Mouse (Mus musculus) limb, embryonic 15.5 days (tissue): ENCODE measurements around the gene Pwp2. TPM values are rescaled to one million over a fixed set of nuclear protein-coding genes. Genes with fewer than 3 reads are reported as not detected.

Source experiments
- ATAC-seq: fragments of 200-750 bp; cut with Nextera tagmentation; 2 replicates; pipeline ENCODE4 v1.8.0; 2017; ENCODE audit warnings: low read depth, moderate TSS enrichment; ENCODE audit not compliant: insufficient number of reproducible peaks, low FRiP score, low TSS enrichment
- H3K27ac ChIP-seq: fragments of 300-500 bp; sonication (generic); 2 replicates; pipeline ENCODE4 v1.5.1; 2015; ENCODE audit warnings: moderate library complexity, mild to moderate bottlenecking, inconsistent platforms
- H3K27me3 ChIP-seq: fragments of 300-500 bp; sonication (generic); 2 replicates; pipeline ENCODE4 v1.6.1; 2015; ENCODE audit warnings: inconsistent platforms
- H3K36me3 ChIP-seq: fragments of 300-500 bp; sonication (generic); 2 replicates; pipeline ENCODE4 v1.6.1; 2015; ENCODE audit warnings: inconsistent platforms
- H3K4me1 ChIP-seq: fragments of 300-500 bp; sonication (generic); 2 replicates; pipeline ENCODE4 v1.6.1; 2015; ENCODE audit warnings: inconsistent platforms
- H3K4me2 ChIP-seq: fragments of 300-500 bp; sonication (generic); 2 replicates; pipeline ENCODE4 v1.6.1; 2015; ENCODE audit warnings: mild to moderate bottlenecking, inconsistent platforms
- H3K4me3 ChIP-seq: fragments of 300-500 bp; sonication (generic); 2 replicates; pipeline ENCODE4 v1.5.1; 2015; ENCODE audit warnings: mild to moderate bottlenecking, inconsistent platforms
- H3K9ac ChIP-seq: fragments of 300-500 bp; sonication (generic); 2 replicates; pipeline ENCODE4 v1.6.1; 2015; ENCODE audit warnings: inconsistent platforms
- H3K9me3 ChIP-seq: fragments of 300-500 bp; sonication (generic); 2 replicates; pipeline ENCODE4 v1.6.1; 2016; ENCODE audit warnings: inconsistent platforms
- WGBS: fragments of 180-500 bp; shearing (Covaris S2); methylation state at CpG from one replicate; pipeline ENCODE4 v1.1.7; 2015; 5-methylcytosine and 5-hydroxymethylcytosine counted together
- polyA plus RNA-seq: library from polyadenylated mRNA; unstranded; fragments of >200 nt; fragmentation: Nextera tagmentation; extraction: Ambion mirVana; gene quantifications from 2 replicates; pipeline ENCODE4 v1.2.1, GENCODE M21; 2015

Pwp2 gene
- polyA plus RNA-seq, 1 experiment from 2014 or later: 18.5 TPM

- Histone ChIP-seq H3K4me2 (peak overlapping the region; percentile 38), H3K4me3 (no peak overlapping the region; the same call in 1 of the 2 replicates), H3K9ac (no peak overlapping the region), H3K4me1 (peaks cover 11% of the 10 kb centered on the region), H3K36me3 (peaks cover 42% of the 10 kb centered on the region), H3K27me3 (no peaks in the 10 kb centered on the region), H3K27ac (no peak overlapping the region), H3K9me3 (no peaks in the 10 kb centered on the region)
- ATAC-seq: peak; percentile 48
- 2% methylated on average over 7 of the region's 7 CpGs for WGBS
Measured at GRCm38 (mm10) chr10:78159906-78160305, 25.0 kb downstream of the Pwp2 start.

- Histone ChIP-seq H3K27ac (no peak overlapping the region), H3K9me3 (no peaks in the 10 kb centered on the region), H3K4me1 (peaks cover 11% of the 10 kb centered on the region), H3K4me3 (peak overlapping the region; percentile 19; the same call in 1 of the 2 replicates), H3K4me2 (peak overlapping the region; percentile 38), H3K27me3 (no peaks in the 10 kb centered on the region), H3K36me3 (peaks cover 36% of the 10 kb centered on the region), H3K9ac (no peak overlapping the region)
- ATAC-seq: no peak
- 12% methylated on average over 17 of the region's 17 CpGs for WGBS
Measured at GRCm38 (mm10) chr10:78159252-78159878, 25.6 kb downstream of the Pwp2 start.

GRCm38 (mm10) chr10:78158041-78158440, 26.9 kb downstream of the Pwp2 start:
- H3K27ac ChIP-seq: no peak overlapping the region
- H3K4me2 ChIP-seq: no peak overlapping the region
- no peak for ATAC-seq
- H3K27me3 ChIP-seq: no peaks in the 10 kb centered on the region
- no peaks in the 10 kb centered on the region for H3K9me3 ChIP-seq
- no peak overlapping the region for H3K4me3 ChIP-seq
- H3K36me3 ChIP-seq: peaks cover 24% of the 10 kb centered on the region
- H3K9ac ChIP-seq: no peak overlapping the region
- WGBS: 85% methylated on average over 15 of the region's 15 CpGs
- peaks cover 11% of the 10 kb centered on the region for H3K4me1 ChIP-seq

- no peak overlapping the region for H3K27ac ChIP-seq
- H3K4me2 ChIP-seq: no peak overlapping the region
- no peak overlapping the region for H3K9ac ChIP-seq
- peaks cover 11% of the 10 kb centered on the region for H3K4me1 ChIP-seq
- peaks cover 13% of the 10 kb centered on the region for H3K36me3 ChIP-seq
- 75% methylated on average over 6 of the region's 6 CpGs for WGBS
- no peaks in the 10 kb centered on the region for H3K9me3 ChIP-seq
- no peaks in the 10 kb centered on the region for H3K27me3 ChIP-seq
- no peak for ATAC-seq
- no peak overlapping the region for H3K4me3 ChIP-seq
Measured at GRCm38 (mm10) chr10:78156926-78157325, 28.0 kb downstream of the Pwp2 start.

GRCm38 (mm10) chr10:78148834-78149766, 35.8 kb downstream of the Pwp2 start:
- no peak for ATAC-seq
- Histone ChIP-seq H3K9me3 (no peaks in the 10 kb centered on the region), H3K4me2 (no peak overlapping the region), H3K4me3 (no peak overlapping the region), H3K4me1 (no peaks in the 10 kb centered on the region), H3K9ac (no peak overlapping the region), H3K27ac (no peak overlapping the region), H3K27me3 (no peaks in the 10 kb centered on the region), H3K36me3 (no peaks in the 10 kb centered on the region)
- WGBS: 62% methylated on average over 10 of the region's 10 CpGs

- Histone ChIP-seq H3K9ac (no peak overlapping the region), H3K9me3 (no peaks in the 10 kb centered on the region), H3K4me3 (no peak overlapping the region), H3K27me3 (no peaks in the 10 kb centered on the region), H3K4me2 (no peak overlapping the region), H3K36me3 (no peaks in the 10 kb centered on the region), H3K27ac (no peak overlapping the region), H3K4me1 (no peaks in the 10 kb centered on the region)
- 77% methylated on average over 4 of the region's 4 CpGs for WGBS
- no peak for ATAC-seq
Measured at GRCm38 (mm10) chr10:78147908-78148441, 37.0 kb downstream of the Pwp2 start.

- 48% methylated on average over 8 of the region's 8 CpGs for WGBS
- H3K4me1 ChIP-seq: peaks cover 8% of the 10 kb centered on the region
- H3K27ac ChIP-seq: no peak overlapping the region
- H3K27me3 ChIP-seq: no peaks in the 10 kb centered on the region
- H3K36me3 ChIP-seq: no peaks in the 10 kb centered on the region
- no peaks in the 10 kb centered on the region for H3K9me3 ChIP-seq
- no peak for ATAC-seq
- no peak overlapping the region for H3K4me3 ChIP-seq
- no peak overlapping the region for H3K4me2 ChIP-seq
- H3K9ac ChIP-seq: no peak overlapping the region
Measured at GRCm38 (mm10) chr10:78143727-78144505, 41.0 kb downstream of the Pwp2 start.

- WGBS: 73% methylated on average over 3 of the region's 3 CpGs
- Histone ChIP-seq H3K4me2 (no peak overlapping the region), H3K27ac (no peak overlapping the region), H3K4me1 (peaks cover 13% of the 10 kb centered on the region), H3K9ac (no peak overlapping the region), H3K27me3 (no peaks in the 10 kb centered on the region), H3K36me3 (no peaks in the 10 kb centered on the region), H3K9me3 (no peaks in the 10 kb centered on the region), H3K4me3 (no peak overlapping the region)
- no peak for ATAC-seq
Measured at GRCm38 (mm10) chr10:78140843-78141242, 44.1 kb downstream of the Pwp2 start.

- Histone ChIP-seq H3K27me3 (no peaks in the 10 kb centered on the region), H3K9ac (no peak overlapping the region), H3K4me3 (no peak overlapping the region), H3K27ac (no peak overlapping the region), H3K36me3 (no peaks in the 10 kb centered on the region), H3K4me1 (peaks cover 18% of the 10 kb centered on the region), H3K4me2 (no peak overlapping the region), H3K9me3 (no peaks in the 10 kb centered on the region)
- ATAC-seq: no peak
- WGBS: 100% methylated on average over 1 of the region's 1 CpGs
Measured at GRCm38 (mm10) chr10:78140251-78140600, 44.7 kb downstream of the Pwp2 start.

GRCm38 (mm10) chr10:78139572-78140250, 45.2 kb downstream of the Pwp2 start:
- Histone ChIP-seq H3K27me3 (no peaks in the 10 kb centered on the region), H3K4me2 (no peak overlapping the region), H3K36me3 (no peaks in the 10 kb centered on the region), H3K9me3 (no peaks in the 10 kb centered on the region), H3K4me1 (peaks cover 24% of the 10 kb centered on the region), H3K4me3 (no peak overlapping the region), H3K27ac (peak overlapping the region; percentile 85), H3K9ac (no peak overlapping the region)
- WGBS: 73% methylated on average over 11 of the region's 11 CpGs
- no peak for ATAC-seq
